Mouse (Mus musculus): ENCODE data around the gene Marc2.

GRCm38 (mm10) chr1:184791109-184791508 lies 55.1 kb downstream of the Marc2 start:
- TF ChIP-seq CTCF (conservative IDR thresholded peaks at IDR 0.05; ENCODE audit: low read length) (no peak), POU5F1 (IDR thresholded peaks at IDR 0.05; ENCODE audit: borderline replicate concordance, low read length) (no peak)
